Mouse (Mus musculus): ENCODE measurements around the gene Brsk1.
A peak's percentile ranks its signal among the peaks of the same experiment; 100 is the strongest.

Brsk1 gene

DNA sequence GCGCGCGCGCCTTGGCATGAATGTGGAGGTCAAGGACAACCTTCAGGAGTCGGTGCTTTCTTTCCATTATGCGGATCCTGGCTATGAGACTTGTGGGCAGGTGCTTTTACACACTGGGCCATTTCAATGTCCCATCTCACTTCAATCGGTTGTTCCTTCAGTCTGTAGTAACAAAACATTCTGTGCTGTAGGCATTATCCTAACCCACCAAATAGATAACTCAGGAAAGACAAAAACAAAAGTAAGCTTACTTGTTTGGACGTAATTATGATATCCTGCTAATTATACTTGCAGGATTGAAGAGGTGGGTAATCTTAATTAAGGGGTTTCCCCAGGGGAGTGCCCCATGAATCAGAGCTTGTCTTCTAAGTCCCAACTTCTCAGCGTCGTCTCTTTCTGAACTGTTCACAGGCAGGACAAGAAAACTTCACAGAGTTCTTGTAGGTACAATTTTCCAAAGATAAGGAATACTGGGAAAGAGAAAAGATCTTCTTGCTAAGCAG is 48.7 kb downstream of the Brsk1 start:
- DNase-seq (ENCODE audit: low read depth, low spot score): no peak

DNA sequence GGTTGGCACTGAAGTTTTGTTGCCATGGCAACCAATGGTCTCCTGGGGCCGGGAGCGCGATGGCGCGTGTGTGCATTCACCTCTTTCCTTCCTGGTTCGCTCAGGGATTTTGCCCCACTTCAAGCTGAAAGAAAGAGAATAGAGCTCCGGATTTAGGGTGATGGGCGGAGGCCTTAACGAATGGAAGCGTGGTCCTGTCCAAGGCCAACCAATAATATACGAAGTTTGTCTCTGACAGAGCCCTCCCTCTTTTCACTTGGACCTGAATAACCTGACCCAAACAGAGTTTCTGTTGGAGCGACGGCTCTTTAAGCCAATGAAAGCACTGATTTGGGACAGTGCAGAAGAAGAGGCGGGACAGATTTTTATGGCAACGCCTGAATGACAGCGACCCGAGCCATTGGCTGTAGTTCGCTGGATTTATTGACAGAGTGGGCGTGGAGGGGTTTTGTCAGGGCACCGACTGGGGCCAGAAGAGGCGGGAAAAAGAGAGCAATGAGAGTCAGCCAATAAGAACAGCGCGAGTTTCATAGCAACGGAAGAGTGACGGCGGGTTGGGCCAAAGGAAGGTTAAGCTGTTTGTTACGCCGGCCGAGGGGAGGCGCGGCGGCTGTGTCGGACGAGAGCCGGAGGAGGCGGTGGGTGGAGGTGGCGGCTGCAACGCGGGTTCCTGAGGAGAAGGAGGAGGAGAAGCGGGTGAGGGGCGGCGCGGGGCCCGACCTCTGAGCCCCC is 49.3 kb downstream of the Brsk1 start, which contains the start of gene Kmt5c:
TSS of gene Kmt5c (plus strand) at position 572 of the 732 bp plus-strand sequence.
- peak; percentile 96 for DNase-seq (ENCODE audit: low read depth, low spot score)

DNA sequence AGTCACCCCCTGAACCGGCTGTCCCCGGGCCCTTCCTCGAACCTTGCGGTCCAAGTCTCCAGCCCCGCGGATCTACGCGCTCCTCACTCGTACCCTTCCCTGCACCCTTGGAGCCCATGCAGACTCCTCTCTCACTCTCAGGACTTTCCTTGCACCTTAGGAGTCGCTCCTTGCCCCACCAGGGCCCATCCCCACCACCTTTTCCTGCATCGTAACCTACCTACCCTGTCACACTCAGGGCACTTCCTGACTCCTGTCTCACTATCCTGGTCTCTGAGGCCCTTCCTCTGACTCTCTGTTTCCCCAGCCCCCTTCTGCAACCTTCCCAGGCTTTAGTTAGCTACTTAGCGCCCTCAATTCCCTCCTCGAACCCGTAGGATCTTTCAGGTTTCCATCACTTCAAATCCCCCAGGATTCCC is 49.9 kb downstream of the Brsk1 start:
- DNase-seq (ENCODE audit: low read depth, low spot score): no peak

DNA sequence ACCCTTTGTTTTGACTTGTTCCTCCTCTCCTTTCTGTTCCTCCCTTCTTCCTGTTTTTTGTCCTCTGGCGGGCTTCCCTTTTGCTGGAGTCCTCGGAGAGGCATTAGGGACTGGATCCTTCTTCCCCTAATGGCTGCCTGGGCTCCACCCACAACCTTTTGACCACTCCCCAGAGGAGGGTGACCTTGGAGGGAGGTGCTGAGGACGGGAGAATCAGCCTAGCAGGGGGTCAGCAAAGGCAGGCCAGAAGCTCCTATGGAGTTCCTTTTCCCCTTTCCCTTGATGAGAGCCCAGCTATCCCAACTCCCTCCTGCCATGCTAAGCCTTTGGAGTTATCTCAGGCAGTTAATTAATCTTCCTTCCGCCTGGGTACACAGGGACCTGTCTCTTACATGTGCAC is 50.7 kb downstream of the Brsk1 start:
- DNase-seq (ENCODE audit: low read depth, low spot score): peak; percentile 72

DNA sequence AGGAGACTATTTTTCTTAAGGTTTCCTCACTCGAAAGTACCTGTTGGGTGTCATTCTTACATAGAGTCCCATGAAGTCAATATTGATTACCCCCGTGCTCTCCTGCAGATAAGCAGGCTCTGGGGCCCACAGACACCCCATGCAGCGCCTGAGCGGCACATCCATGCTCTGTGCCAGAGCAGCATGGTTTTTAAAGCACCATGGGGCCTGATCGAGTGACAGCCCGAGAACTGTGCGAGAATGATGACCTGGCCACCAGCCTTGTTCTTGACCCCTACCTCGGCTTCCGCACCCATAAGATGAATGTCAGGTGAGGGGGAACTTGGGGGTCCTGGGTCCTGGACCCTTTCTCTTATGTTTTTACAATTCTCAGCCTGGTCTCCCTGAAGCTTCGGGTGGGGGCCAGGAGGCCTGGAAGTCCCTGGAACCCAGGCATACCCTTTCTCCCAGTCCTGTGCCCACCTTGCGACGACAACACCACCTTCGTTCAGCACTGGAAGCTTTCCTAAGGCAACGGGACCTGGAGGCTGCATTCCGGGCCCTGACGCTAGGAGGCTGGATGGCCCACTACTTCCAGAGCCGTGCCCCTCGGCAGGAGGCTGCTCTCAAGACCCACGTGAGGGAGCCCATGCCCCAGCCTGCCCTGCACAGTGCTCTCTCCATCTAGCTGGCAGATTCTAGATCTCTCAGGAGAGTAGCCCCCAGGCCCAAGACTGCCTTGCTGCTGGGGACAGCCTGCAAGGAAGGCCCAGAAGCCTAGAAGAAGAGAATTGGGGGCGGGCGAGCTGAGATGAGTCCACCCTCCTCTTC is 51.5 kb downstream of the Brsk1 start:
- no peak for DNase-seq (ENCODE audit: low read depth, low spot score)

DNA sequence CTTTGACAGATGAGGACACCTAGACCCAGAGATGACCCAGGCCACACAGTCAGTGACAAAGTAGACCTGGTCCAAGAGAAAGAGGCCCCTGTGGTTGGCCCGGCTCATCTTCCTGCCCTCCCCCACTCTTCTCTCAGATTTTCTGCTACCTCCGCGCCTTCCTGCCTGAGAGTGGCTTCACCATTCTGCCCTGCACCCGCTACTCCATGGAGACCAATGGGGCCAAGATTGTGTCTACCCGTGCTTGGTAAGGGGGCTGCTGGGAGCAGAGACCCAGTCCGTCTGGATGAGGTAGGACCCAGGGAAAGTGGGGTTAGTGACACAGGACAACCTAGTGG is 52.0 kb downstream of the Brsk1 start:
- DNase-seq (ENCODE audit: low read depth, low spot score): no peak

DNA sequence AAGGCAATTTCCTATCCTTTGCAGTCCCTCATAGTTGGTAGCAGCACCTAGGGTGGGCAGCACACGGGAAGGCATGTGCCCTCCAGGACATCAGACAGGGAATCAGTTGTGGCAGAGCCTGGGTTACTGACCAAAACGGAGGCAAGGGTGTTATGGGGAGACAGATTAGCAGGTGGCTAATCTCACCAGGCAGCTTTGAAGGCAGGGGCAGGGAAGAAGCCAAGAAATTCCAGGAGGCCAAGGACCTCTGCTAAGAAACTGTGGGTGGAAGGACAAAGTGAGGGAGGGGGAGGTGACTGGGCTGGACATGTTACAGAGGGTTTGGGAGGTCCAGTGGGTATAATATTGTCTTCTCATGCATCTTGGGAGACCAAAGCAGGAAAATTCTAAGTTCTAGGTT is 53.0 kb downstream of the Brsk1 start:
- peak; percentile 73 for DNase-seq (ENCODE audit: low read depth, low spot score)

DNA sequence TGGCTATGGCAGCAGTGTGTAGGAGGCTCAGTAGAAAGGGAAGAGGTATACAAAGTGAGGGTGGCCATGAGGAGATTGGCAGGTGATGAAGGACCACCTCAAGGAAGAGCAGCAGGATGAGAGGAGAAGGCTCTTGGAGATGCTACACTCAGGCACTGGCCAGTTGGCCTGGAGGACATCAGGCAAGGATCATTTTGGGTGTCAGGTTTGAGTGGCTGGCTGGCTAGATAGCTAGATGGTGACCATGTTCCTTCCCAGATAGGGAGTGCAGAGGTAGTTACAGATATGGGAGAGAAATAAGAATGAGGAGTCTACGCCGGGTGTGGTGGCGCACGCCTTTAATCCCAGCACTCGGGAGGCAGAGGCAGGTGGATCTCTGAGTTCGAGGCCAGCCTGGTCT is 54.5 kb downstream of the Brsk1 start:
- DNase-seq (ENCODE audit: low read depth, low spot score): no peak

DNA sequence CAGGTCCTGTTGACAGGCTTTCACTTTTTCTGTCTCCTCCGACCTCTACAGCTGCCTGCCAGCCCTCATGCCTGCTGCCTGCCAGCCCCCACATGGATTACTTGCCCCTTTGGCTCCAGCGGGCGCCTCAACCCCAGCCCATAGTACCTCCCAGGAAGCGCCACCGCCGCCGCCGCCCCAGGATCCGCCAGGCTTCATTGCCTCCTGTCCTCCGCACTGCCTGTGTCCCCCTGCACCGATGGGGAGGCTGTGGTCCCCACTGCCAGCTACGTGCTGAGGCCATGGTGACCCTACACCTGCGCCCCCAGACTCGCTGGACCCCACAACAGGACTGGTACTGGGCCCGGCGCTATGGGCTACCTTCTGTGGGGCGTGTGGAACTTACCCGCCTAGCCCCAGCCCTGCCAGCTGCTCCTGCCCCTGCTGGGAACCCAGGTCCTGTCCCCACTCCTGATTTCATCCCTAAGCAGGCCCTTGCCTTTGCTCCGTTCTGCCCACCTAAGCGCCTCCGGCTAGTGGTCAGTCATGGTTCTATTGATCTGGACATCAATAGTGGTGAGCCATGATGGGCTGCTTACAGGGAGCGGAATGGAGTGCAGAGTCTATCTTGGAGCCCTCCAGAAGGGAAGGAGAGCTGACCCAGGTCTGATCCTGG is 56.0 kb downstream of the Brsk1 start:
- DNase-seq (ENCODE audit: low read depth, low spot score): no peak

DNA sequence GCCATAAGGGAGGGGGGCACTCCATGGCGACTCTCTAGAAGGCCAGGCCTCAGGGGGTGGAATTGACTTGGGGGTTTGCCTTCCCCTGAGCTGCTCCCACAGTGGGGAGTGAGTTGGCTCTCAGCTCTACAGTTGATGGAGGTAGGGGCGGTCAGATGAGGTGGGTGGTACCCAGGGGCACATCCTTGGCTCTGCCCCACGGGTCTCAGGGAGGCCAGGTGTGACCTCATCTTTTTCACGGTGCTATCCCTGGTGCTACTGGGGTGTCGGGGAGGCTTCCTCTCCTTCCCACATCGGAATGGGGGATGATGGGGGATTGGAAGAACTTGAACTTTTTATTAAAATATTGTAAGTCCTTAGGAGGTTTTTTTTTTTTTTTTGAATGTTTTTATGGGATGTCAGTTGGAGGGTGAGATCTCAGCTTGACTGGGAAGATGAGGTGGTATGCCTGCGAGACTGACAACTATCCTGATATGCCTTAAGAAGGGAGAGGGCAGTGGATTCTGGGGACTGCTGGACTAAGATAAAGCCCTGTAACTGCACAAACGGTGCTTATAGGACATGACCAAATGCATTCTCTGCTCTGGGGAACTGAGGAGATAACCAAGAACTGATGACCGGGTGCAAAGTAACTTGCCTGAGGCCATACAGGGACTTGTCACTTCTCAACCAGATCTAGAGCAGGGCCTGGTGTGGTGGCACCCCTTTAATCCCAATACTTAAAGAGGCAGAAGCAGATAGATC is 56.9 kb downstream of the Brsk1 start:
- DNase-seq (ENCODE audit: low read depth, low spot score): no peak

DNA sequence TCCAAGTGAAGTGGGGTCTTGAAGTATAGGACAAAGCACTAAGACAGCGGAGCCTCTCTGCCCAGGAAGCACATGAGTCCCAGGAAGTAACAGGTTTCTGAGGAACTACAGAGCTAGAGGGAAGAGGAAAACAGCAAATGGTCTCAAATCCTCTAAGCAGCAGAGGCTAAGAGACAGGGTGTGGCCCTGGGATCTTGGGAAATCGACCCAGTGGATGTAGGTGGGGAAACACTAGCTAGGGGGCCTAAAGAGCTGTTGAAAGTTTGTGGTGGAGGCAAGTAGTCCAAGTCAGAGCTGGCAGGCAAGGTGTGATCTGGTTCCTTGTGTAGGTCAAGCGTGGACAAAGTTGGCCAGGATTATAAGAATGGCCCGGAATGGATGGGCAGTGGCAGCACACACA is 57.9 kb downstream of the Brsk1 start:
- no peak for DNase-seq (ENCODE audit: low read depth, low spot score)

DNA sequence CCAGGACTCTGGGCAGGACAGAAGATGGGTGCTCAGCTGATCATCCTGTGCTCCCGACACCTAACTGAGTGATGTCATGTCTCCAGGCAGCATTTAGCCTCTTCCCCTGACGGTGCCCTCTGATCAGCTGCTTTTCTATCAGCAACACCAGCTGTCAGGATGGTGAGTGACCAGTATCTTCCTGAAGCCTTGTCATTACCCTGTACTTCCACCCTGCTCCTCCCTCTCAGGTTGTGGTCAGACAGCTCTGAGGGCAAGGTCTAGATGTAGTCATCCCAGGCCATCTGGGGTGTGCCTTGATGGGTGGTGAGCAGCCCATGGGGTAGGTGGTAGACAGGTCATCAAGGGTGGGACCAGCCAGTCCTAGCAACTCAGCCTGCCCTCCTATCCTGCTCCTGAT is 58.8 kb downstream of the Brsk1 start:
- no peak for DNase-seq (ENCODE audit: low read depth, low spot score)

DNA sequence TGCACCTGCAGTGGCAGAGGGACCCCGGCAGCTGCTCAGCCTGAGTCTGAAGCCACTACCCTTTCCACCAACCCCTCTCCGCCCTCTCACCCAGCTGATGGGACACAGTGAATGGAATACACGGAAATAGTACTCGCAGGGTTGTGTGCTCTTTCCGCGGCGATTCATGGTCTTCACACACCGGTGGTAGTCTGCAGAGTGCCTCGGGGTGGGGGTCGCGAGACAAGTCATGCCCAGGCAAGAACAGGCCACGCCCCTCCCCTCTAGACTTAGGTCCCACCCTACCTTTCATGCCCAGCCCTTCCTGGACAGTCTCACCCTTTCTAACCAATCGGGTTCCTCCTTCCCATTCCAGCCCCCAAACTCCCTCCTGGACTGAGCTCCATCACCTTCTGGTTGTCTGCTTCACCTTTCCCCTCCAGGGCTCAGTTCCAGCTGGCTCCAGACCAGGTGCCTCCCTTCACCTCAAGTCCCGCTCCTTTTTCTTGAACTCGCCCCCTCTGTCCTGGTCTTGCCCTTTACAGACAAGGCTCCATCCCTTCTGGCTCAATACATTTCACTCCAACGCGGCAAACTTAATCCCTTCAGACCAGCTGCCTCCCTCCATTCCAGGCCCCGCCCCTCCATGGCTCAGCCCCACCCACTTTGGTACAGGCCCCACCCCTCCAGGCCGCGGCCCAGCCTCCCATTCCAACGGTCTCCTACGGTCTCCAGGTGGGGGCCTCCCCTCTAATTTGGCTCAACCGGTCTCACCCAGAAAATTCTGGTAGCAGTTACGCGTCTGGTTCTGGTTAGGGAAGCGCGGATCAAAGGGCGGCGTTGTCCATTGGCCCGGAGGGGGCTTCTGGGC is 61.8 kb downstream of the Brsk1 start:
- peak; percentile 74 for DNase-seq (ENCODE audit: low read depth, low spot score)

DNA sequence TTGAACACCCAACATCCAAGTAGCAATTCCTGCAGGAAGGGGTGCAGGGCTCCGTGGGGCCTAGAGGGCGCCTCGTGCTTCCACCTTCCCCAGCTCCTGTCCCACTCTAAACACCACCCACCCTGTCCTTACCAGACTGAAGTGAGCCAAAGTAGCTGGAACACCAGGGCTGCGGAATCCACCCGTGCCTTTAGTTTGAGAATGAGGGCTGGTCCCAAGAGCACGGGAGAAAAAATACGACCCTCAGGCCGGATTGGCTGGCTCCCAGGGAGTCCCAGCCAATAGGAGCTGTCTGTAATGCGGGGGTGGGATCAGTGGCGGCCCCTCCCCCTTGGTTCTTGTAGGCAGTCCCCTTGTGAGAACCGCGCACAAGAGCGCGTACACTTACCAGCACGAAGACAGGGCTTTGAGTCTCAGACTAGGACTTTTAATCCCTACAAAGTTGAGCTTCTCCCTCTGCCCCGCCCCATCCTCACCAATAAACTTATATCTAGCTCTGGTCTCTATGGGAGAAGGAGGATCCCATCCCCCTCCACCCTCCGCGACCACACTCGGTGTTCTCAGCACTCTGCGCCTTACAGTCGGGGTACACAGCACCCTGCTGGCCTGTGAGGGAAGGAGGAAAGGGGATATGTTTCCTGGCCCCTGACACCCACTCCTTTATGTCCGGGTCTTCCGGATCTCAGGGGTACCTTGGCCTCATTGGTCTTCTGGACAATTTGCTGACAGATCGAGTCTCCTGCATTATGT is 62.6 kb downstream of the Brsk1 start, which contains the start of gene Cox6b2:
TSS of gene Cox6b2 (minus strand) at position 274 of the 750 bp plus-strand sequence.
- DNase-seq (ENCODE audit: low read depth, low spot score): peak; percentile 71

DNA sequence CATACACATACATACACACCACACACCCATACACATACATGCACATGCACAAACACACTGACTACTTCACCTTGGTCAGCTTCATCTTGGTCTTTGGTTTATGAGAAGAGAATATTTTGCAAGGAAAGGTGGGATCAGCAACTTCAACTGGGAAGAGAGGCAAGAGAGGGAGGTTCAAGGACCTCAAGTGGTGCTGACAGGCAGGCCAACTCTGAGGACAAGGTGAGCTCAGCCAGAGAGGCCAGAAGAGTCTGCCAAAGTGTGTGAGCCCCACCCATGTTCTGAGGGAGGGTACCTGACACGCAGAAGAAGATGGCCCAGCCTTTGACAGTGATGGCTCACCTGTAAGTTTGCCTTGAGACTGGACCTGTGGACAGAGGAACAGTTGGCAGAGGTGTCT is 69.3 kb downstream of the Brsk1 start:
- DNase-seq (ENCODE audit: low read depth, low spot score): no peak

DNA sequence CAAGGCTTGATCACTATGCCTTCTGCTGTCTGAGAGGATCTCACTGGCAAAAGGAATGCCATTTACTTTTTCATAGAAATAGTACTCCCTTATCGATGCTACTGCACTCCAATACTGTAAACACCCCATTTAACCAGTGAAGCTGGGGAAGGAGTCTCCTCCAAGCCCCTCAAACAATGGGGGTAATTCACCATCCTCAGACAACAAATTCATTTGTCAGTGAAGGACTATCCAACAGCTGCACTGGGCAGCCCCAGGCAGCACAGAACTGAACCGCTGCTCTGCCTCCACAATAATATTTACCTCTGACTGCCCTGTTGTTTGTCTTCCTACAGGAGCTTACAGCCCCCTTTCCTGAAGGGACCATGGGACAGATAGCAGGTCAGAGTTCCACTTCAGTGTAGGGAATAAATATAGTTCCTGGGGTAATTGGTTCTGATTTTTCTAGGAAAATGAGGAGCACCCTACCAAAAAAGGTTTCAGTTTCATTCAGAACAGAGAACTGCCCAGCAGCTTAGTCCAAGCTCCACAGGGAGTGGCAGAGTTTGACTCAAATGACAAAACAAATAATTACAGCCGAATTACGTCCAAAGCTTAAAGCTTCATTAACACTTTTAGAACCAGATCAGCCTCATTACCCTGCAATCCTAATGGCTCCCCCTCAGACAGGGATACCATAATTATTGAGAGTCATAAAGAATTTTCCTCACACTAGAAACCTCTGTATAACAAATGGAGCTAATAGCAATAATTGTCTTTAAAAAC is 74.7 kb downstream of the Brsk1 start:
- no peak for DNase-seq (ENCODE audit: low read depth, low spot score)
